Mouse (Mus musculus): ENCODE results near the gene Ogdhl.

DNA sequence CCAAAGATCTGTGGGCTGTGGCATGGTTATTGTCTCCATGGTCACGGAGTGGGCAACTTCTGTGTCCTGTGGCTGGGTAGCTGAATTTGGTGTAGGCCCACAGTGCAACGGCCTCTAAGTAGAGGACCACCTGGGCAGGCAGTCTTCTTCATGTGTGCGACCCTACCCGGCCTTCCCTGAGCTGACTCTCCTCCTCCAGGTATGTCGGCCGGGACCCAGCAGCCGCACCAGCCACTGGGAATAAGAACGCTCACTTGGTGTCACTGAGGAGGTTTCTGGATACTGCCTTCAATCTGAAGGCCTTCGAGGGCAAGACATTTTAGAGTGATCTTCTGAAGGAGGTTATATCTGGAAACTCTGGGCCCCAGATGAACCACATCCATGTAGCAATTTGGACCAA is 25.5 kb downstream of the Ogdhl start:
- TF ChIP-seq POLR2A (IDR thresholded peaks at IDR 0.05; ENCODE audit: insufficient read length, low read depth) (no peak), USF1 (IDR thresholded peaks at IDR 0.05; ENCODE audit: low read depth) (no peak), POLR2AphosphoS2 (IDR thresholded peaks at IDR 0.05; ENCODE audit: insufficient read length, low read depth) (no peak), E2F4 (IDR thresholded peaks at IDR 0.05; ENCODE audit: insufficient read depth) (no peak), CEBPB (IDR thresholded peaks at IDR 0.05; ENCODE audit: insufficient read depth, poor library complexity, severe bottlenecking) (no peak)

Measured in myocyte (in vitro differentiated cells).